Mouse (Mus musculus) gastrocnemius, adult 18-20 months (tissue): ENCODE results near the gene Sh3bp5l. TPM values are rescaled to one million over a fixed set of nuclear protein-coding genes. Genes with fewer than 3 reads are reported as not detected.
A peak's percentile ranks its signal among the peaks of the same experiment; 100 is the strongest.
"Not testable (repeated sequence)": the region's sequence is repeated elsewhere in the genome, so short reads cannot be mapped to it uniquely, and the experiment has no call there.

Source experiments
- DNase-seq: peaks from one replicate; pipeline ENCODE4 v3.0.0; 2021; ENCODE audit warnings: low spot score
- long read RNA-seq, 2 experiments: library from polyadenylated mRNA; stranded (forward); transcript quantifications; one replicate each; pipeline ENCODE4 v2.0.0; 2021
- total RNA-seq, 2 experiments: library from RNA; stranded (reverse); gene quantifications; 2 replicates each; pipeline ENCODE4 v1.2.3; 2021

Sh3bp5l gene
- 10 to 100 TPM; 22.4 to 23.3 TPM for total RNA-seq
- long read RNA-seq, experiment 1, transcript Sh3bp5l-201 (7 exons, 2,977 nt): major isoform, 33 of 54 reads
- long read RNA-seq, experiment 1, transcript Sh3bp5l-202 (7 exons, 3,016 nt): minor isoform, 12 of 54 reads
- long read RNA-seq, experiment 1, partial matches to known transcripts: 2 of 54 reads
- long read RNA-seq, experiment 1, other reads (novel, unspliced or antisense): 7 of 54 reads
- long read RNA-seq, experiment 2, transcript Sh3bp5l-202 (7 exons, 3,016 nt): minor isoform, 9 of 46 reads
- long read RNA-seq, experiment 2, transcript Sh3bp5l-201 (7 exons, 2,977 nt): major isoform, 31 of 46 reads
- long read RNA-seq, experiment 2, partial matches to known transcripts: 3 of 46 reads
- long read RNA-seq, experiment 2, other reads (novel, unspliced or antisense): 3 of 46 reads

DNA sequence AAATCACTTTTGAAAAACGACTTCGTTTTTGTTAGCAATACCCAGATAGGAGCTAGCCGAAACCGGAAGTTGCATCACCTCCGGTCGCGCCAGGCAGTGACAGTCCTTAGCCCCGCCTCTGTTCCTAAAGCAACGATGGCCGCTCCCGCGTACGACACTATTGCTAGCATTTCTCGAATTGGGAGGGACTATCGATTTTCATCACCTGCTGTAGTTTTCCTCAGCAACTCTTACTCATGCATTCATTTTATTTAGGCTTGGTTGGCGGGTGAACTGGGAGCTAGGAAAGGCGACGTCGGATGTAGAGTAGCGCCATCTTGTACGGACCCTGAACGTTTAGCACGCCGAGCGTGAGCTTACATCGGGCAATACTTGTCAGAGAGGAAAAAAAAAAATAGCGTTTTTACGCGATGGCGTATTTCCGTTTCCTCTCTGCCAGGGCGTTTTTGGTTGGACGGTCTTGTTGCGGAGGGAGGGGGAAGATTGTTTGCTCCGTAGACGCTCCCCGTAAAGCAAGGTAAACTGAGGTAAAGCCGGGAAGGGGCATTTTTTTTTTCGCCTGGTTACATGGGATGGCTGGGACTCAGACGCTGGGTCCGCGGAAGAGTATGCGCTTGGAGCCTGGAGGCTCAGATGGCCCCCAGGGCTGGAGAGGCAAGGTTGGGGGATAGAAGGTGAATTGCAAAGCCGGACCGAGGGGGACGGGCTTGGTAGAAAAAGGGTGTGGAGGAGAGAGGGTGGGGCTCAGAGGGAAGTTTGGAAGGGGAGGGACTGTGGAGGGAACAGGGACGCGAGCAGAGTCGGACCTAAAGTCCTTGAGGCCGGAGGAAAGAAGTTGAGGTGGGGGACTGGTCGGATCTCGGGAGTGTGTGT lies at the start of gene Sh3bp5l, which contains the start of gene Zfp672:
TSS of gene Sh3bp5l (plus strand) at position 449 of the 873 bp plus-strand sequence.
TSS of gene Zfp672 (minus strand) at position 64 of the 873 bp plus-strand sequence.
- DNase-seq: peak; percentile 92

DNA sequence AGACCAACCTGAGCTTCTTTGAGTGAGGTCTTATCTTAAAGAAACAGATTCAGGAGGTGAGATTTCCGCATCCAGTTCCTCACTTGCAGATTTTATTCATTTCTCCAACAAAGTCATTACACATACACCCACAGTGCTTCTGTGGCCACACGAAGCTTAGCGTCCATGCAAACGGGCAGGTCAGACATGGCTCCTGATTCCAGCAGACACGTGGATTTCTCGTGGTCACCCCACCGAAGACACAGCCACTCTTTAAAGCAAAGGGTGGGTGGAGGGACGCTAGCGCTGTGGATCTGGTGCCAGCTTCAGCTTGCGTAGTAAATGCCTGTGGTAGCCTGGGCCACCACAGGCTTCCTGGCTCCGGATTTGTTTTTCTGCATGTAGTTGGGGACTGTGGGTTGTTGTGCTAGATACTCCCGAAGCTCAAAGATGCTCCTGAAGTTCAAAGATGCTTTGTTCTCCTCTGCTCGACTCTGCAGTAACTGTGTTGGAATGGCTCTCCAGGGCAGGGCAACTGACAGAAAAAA lies 48.5 kb upstream of the Sh3bp5l start:
- DNase-seq: no peak

- no peak for DNase-seq
Measured at GRCm38 (mm10) chr11:58282518-58282917, 48.0 kb upstream of the Sh3bp5l start.

- no peak for DNase-seq
Measured at GRCm38 (mm10) chr11:58289992-58290682, 40.4 kb upstream of the Sh3bp5l start.

DNA sequence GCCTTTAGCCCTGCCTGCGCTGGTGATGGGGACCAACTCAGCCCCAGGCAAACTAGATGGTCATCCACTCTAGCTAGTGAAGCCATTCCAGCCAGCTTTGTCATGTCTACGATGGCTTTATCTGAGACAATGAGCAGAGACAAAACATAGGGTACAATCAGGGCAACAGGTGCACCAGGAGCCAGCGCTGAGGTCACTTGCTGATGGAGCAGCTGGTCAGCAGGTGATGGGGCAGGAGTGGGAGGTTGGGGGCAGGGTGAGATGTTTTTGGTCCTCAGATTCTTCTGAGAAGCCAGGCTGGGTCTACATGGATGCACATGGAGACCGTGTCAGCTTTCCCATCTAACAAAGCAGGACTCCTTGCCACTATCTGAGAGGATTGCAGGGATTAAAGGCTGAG lies 39.7 kb upstream of the Sh3bp5l start:
- no peak for DNase-seq

- DNase-seq: no peak
Measured at GRCm38 (mm10) chr11:58292791-58293190, 37.7 kb upstream of the Sh3bp5l start.

DNA sequence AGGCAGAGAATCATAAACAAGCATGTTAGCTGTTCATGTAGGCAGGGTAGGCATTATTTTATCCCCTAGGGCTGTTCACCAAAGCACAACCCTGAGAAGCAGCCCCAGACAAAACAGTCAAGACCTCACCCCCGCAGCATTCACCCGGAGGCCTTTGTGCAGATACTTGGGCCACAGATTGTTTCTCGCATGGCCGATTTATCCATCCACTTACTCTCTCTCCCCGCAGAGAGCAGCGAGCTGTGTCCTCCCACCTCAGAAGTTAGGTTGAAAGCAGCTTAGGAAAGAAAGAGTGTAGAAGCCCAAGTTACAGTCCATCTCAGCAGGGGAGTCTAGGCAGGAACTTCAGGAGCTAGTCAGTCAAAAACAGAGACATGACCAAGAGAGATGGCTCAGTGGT lies 33.1 kb upstream of the Sh3bp5l start:
- DNase-seq: no peak

GRCm38 (mm10) chr11:58301057-58301456 lies 29.5 kb upstream of the Sh3bp5l start:
- DNase-seq: peak; percentile 67

DNA sequence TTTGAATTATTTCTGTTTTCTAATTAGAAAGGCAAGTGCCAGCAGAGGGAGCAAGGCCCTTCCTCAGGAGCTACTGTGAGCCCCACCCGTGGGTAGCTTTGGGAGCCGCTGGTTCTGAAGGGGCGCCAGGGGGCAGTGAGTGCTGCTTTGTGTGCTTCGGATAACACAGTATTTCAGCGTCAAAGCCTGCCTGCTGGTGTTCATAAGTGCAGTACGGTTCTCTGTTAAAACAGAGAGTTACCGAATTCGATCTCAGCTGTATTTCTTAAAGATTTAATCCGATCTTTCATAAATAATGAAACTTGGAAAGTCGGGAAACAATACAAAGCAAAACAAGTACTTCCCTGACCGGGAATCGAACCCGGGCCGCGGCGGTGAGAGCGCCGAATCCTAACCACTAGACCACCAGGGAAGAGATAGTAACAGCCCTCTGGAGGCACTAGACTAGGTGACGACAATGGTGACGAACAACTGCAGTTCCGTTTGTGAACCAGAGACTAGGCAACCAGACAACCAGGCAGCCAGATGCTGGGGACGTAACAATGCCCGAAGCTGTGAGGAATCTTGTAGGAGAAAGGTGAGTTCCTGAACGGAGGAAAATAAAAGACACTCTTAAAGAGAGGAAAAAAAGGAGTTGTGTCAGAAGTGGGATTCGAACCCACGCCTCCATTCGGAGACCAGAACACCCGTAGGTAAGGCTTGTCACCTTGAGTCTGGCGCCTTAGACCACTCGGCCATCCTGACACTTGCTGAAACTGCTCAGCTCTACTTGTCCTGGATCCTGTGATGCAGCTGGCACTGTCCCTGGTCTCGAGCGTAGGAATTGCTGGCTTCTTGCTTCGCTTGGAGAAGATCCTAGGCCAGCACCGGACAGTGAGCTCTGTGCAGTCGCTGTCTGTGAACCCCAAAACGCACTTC lies 28.4 kb upstream of the Sh3bp5l start:
- peak; percentile 96 for DNase-seq

DNA sequence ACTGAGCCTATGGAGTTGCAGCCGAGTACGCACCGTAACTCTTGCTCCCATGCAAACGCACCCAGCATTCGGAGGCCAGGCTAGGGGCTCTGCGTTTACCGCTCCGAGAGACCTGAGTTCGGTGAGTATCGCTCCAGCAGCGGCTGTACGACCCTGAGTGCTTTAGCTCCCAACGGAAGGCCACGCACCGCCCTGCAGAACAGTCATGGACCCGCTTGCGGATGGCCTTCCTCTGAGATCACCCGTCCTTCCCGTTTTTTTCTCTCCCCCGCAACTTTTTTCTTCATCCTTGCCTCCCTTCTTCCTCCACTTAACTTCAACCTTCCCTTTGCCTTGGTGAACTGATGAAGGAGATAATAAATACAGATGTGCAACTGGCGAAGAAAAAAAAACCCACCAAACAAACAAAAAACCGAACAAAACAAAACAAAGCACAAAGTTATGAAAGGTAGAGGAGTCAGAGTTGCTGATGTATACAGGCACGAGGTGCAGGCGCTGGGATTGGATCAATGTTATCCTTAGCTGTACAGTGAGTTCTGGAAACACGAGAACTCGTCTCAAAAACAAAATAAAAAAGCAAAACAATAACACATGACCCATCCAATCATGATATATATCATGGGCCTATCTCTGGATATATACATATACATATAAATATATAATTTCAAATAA lies 27.6 kb upstream of the Sh3bp5l start:
- DNase-seq: no peak

DNA sequence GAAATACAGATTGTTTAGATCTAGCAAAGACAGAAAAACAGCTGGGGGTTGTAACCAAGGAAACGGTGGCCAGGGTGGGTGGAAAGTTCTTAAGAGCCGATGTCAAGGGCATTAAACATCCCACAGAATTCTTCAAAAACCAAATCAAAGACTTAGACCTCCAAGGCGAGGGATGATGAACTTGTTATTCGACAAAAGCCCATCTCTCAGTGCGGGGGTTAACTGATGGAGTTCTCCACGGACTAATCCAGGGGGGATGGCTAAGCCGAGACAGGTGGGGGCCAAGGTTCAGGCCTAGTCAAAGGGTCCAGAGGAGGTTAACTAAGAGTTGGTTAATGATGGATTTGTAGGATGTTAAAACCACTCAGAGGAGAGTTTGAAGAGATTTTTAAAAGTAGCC lies 26.9 kb upstream of the Sh3bp5l start:
- DNase-seq: no peak

- DNase-seq: not testable (repeated sequence)
Measured at GRCm38 (mm10) chr11:58305299-58305698, 25.2 kb upstream of the Sh3bp5l start.

- peak; percentile 96 for DNase-seq
Measured at GRCm38 (mm10) chr11:58306860-58307308, 23.6 kb upstream of the Sh3bp5l start, which contains the start of gene Zfp692. Zfp692 (plus strand) TSS chr11:58307069.

DNA sequence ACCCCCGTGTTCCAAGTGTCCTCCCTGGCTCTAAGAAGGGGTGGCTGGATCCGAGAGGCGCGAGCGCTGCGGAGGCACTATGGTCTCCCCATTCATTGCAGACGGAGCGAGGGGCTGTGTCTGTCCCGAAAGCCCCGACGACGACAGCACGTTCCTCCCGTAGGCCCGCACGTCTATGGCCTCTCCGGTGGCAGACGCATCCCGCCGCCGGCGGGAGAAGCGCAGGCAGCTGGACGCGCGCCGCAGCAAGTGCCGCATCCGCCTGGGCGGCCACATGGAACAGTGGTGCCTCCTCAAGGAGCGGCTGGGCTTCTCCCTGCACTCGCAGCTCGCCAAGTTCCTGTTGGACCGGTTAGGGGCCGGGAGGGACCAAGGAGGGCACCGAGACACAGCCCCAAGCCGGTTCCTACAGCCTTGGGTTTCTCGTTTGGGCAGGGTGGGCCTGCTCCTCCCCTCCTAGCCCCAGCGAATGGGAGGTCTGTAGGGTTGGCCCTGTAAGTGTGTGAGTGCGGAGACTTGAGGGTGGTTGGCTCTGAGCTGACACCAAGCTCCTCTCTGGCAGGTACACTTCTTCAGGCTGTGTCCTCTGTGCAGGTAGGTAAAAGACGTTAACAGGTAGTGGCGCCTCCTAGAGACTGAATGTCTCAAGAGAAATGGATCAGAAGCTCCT lies 23.0 kb upstream of the Sh3bp5l start:
- peak; percentile 27 for DNase-seq

DNA sequence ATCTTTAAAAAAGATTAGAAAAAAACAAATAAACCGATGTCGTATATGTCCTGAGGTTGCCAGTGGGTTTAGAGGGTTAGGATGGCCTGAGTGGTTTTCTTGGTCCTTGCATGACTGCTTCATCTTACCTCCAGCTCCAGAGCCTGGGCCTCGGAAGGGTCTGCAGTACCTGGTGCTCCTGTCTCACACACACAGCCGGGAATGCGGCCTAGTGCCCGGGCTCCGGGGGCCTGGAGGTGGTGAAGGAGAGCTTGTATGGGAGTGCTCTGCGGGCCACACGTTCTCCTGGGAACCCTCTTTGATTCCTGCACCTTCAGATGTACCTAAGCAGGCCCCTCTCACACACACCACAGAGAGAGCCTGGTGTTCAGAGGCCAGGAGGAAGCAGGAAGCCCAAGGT lies 21.9 kb upstream of the Sh3bp5l start:
- no peak for DNase-seq

DNA sequence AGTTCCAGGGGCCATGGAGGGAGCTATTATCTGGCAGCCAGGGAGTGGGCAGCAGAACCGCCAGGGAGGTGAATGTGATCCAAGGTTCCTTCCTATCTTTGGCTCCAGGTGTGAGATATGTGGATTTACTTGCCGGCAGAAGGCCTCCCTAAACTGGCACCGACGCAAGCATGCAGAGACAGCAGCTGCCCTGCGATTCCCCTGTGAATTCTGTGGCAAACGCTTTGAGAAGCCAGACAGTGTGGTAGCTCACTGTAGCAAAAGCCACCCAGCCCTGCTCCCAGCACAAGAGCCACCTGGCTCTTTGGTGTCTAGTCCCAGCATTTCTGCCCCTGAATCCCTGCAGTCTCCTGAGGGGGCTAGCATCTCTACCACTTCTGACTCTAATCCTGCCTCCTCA lies 16.5 kb upstream of the Sh3bp5l start:
- DNase-seq: no peak

- DNase-seq: no peak
Measured at GRCm38 (mm10) chr11:58315536-58316168, 14.9 kb upstream of the Sh3bp5l start.

GRCm38 (mm10) chr11:58316344-58316743 lies 14.2 kb upstream of the Sh3bp5l start:
- DNase-seq: no peak
